Mouse (Mus musculus) forebrain, embryonic 11.5 days (tissue): ENCODE measurements at regions not wholly inside any gene's neighbourhood (a gene's known extent, or its start where the extent isn't known, plus 50 kb on each side); places are given as distances from the start of the nearest gene placed in this dataset.

Experiments used
- ATAC-seq: fragments of 200-750 bp; cut with Nextera tagmentation; replicated peaks from 2 replicates; pipeline ENCODE4 v1.8.0; 2017; ENCODE audit warnings: moderate TSS enrichment; ENCODE audit not compliant: low FRiP score
- DNase-seq: peaks from one replicate; pipeline ENCODE4 v3.0.0-alpha.2; 2017; ENCODE audit warnings: low spot score
- H3K27ac ChIP-seq: fragments of 300-500 bp; sonication (generic); 2 replicates; pipeline ENCODE4 v1.5.1; 2014; ENCODE audit warnings: low read depth, low read length
- H3K27me3 ChIP-seq: fragments of 300-500 bp; sonication (generic); 2 replicates; pipeline ENCODE4 v1.6.1; 2014; ENCODE audit warnings: mild to moderate bottlenecking, low read length, mixed read lengths; ENCODE audit not compliant: control insufficient read depth, insufficient read depth
- H3K36me3 ChIP-seq: fragments of 300-500 bp; sonication (generic); 2 replicates; pipeline ENCODE4 v1.6.1; 2014; ENCODE audit warnings: mild to moderate bottlenecking, low read length, moderate library complexity, mixed read lengths; ENCODE audit not compliant: control insufficient read depth, insufficient read depth
- H3K4me1 ChIP-seq: fragments of 300-500 bp; sonication (generic); replicated peaks from 2 replicates; pipeline ENCODE4 v1.6.1; 2014; ENCODE audit warnings: low read length, mixed read lengths; ENCODE audit not compliant: control insufficient read depth, insufficient read depth
- H3K4me2 ChIP-seq: fragments of 300-500 bp; sonication (generic); 2 replicates; pipeline ENCODE4 v1.6.1; 2014; ENCODE audit warnings: low read depth, mild to moderate bottlenecking, low read length, moderate library complexity, mixed read lengths; ENCODE audit not compliant: severe bottlenecking
- H3K4me3 ChIP-seq: fragments of 300-500 bp; sonication (generic); 2 replicates; pipeline ENCODE4 v1.5.1; 2014; ENCODE audit warnings: low read depth, low read length
- H3K9ac ChIP-seq: fragments of 300-500 bp; sonication (generic); 2 replicates; pipeline ENCODE4 v1.6.1; 2014; ENCODE audit warnings: low read length
- H3K9me3 ChIP-seq: fragments of 300-500 bp; sonication (generic); 2 replicates; pipeline ENCODE4 v1.6.1; 2016; ENCODE audit warnings: low read length, mixed read lengths; ENCODE audit not compliant: control insufficient read depth
- WGBS: fragments of 180-500 bp; shearing (Covaris S2); extraction: QIAGEN DNeasy Blood & Tissue Kit; methylation state at CpG from one replicate; pipeline ENCODE4 v1.1.7; 2014; 5-methylcytosine and 5-hydroxymethylcytosine counted together

- H3K27ac ChIP-seq = no peak overlapping the region
- peaks cover 15% of the 10 kb centered on the region for H3K27me3 ChIP-seq
- H3K9me3 ChIP-seq = no peaks in the 10 kb centered on the region
- H3K4me2 ChIP-seq = no peak overlapping the region
- DNase-seq = no peak
- H3K4me3 ChIP-seq = no peak overlapping the region
- H3K4me1 ChIP-seq = peaks cover 6% of the 10 kb centered on the region; the same call in 1 of the 2 replicates
- H3K36me3 ChIP-seq = no peaks in the 10 kb centered on the region
- no peak for ATAC-seq
- H3K9ac ChIP-seq = no peak overlapping the region
- WGBS = 75% methylated on average over 7 of the region's 7 CpGs
Measured at GRCm38 (mm10) chr4:124395966-124396395, 214.6 kb downstream of the 3100002H09Rik start.

DNA sequence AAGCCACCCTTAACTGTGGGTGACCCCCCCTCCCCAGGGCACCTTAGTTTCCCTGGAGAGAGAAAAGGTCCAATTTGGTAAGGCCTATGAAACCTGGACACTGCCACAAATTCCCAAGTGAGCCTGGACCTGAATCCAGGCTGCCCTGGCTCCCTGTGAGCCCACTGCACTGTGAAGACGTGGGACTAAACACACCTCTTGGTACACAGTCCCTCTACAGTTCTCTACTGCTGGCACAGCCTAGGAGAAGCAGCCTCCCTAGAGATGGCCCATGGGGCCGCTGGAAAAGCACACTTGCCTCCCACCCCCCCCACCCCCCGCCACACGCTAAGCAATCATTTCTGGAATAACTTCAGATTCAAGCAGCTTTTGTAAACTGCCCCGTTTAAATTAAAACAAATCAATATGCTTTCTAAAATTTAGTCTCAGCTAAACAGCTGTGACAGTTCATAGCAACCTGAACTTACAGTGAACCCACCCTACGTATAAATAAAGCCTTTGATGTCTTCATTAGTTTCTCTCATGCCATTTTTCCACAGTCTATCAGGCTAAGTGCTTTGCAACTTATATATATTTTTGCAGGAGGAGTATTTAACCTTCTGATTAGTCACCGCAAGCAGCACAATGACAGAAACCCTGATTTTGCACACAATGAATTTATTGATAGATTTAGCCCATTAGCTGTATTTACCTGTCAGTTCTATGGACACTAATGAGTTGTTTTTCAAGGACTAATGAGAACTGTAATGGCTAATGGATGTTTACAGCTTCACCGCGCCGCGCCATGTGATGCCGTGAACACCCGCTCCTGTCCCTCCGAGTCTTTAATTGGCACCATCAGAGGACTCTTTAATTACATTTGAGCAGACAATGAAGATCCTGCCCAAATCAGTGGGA lies 215.3 kb downstream of the 3100002H09Rik start:
- Histone ChIP-seq H3K27me3 (peaks cover 15% of the 10 kb centered on the region), H3K9me3 (no peaks in the 10 kb centered on the region), H3K9ac (no peak overlapping the region), H3K4me3 (no peak overlapping the region), H3K4me1 (peaks cover 6% of the 10 kb centered on the region; the same call in 1 of the 2 replicates), H3K27ac (no peak overlapping the region), H3K36me3 (no peaks in the 10 kb centered on the region), H3K4me2 (no peak overlapping the region)
- 62% methylated on average over 14 of the region's 14 CpGs for WGBS
- ATAC-seq = peak; percentile 75; the same call in 1 of the 2 replicates
- DNase-seq = peak; percentile 76

- Histone ChIP-seq H3K4me2 (no peak overlapping the region), H3K4me1 (peaks cover 6% of the 10 kb centered on the region; the same call in 1 of the 2 replicates), H3K27me3 (peaks cover 11% of the 10 kb centered on the region), H3K9ac (no peak overlapping the region), H3K9me3 (no peaks in the 10 kb centered on the region), H3K27ac (no peak overlapping the region), H3K4me3 (no peak overlapping the region), H3K36me3 (no peaks in the 10 kb centered on the region)
- ATAC-seq = no peak
- 75% methylated on average over 10 of the region's 10 CpGs for WGBS
- DNase-seq = no peak
Measured at GRCm38 (mm10) chr4:124393595-124393994, 217.0 kb downstream of the 3100002H09Rik start.

GRCm38 (mm10) chr4:124389067-124389466 lies 221.5 kb downstream of the 3100002H09Rik start:
- no peak overlapping the region for H3K4me3 ChIP-seq
- no peaks in the 10 kb centered on the region for H3K36me3 ChIP-seq
- ATAC-seq (no peak), DNase-seq (no peak)
- no peaks in the 10 kb centered on the region for H3K4me1 ChIP-seq
- no peak overlapping the region for H3K27ac ChIP-seq
- no peaks in the 10 kb centered on the region for H3K9me3 ChIP-seq
- no peak overlapping the region for H3K4me2 ChIP-seq
- no peak overlapping the region for H3K9ac ChIP-seq
- 82% methylated on average over 10 of the region's 10 CpGs for WGBS
- H3K27me3 ChIP-seq = peaks cover 8% of the 10 kb centered on the region

DNA sequence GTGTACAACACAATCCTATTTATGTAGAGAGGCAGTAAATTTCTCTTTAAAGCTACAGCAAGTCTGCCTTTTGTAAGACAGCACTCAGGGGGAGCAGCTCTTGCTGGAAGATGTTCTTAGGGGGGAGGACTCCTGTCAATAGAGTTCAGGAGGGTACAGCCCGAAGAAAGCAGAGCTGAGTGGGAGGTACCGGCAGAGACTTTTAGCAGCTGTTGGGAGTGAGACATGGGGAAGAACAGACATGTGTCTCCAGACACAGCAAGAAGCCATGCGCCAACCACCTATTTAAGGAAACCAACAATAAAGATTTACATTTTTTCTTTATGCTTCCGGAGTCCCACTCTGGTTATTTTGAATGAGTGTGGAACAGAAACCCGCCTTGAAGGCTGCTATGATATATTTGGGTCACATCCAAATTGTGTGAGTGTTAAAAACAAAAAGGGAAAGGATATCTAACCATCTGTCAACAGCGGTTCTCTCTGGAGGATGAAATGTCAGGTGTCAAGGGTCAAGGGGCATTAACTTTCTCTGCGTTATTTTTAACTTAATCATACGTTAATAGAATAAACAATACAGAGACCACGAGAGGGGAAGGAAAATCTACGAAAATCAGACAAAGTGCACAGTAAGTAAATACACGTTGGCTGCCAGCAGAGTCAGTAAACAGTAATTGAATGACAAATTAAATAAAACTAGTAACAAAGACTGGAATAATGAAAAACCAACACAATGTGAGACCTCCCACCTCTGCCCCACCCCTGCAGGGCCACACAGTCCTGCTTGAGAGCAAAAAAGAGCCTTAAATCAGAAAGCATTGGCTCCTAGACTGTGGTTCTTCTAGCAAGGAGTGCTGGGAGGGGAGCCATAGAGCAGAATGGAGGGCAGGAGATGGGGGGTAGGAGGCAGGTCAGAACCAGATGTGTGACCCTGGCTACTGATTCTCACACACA lies 225.2 kb downstream of the 3100002H09Rik start:
- 60% methylated on average over 11 of the region's 11 CpGs for WGBS
- no peak overlapping the region for H3K27ac ChIP-seq

DNA sequence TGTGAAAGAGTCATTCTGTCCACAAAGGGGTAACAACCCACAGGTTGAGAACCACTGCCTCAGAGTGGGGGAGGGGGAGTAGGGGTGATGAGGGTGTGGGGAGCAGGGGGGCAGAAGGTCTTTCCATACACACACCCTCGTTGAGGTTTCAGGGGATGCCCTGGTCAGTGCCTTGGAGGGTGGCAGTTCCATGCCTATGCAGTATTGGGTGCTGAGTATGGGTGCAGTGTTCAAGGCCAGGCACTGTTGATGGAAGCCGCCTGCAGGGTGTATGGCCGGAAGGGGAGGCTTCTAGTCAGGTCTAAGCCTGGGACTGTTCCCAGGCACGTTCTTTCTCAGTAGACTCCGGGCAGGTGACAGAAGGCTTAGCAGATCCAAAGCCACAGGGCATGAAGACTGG lies 234.1 kb downstream of the 3100002H09Rik start:
- Histone ChIP-seq H3K9ac (no peak overlapping the region), H3K4me2 (no peak overlapping the region), H3K9me3 (no peaks in the 10 kb centered on the region), H3K27ac (no peak overlapping the region), H3K4me3 (no peak overlapping the region), H3K4me1 (peaks cover 3% of the 10 kb centered on the region; the same call in 1 of the 2 replicates), H3K36me3 (no peaks in the 10 kb centered on the region), H3K27me3 (peaks cover 2% of the 10 kb centered on the region; the same call in 1 of the 2 replicates)
- DNase-seq = no peak
- WGBS = 66% methylated on average over 5 of the region's 5 CpGs
- no peak for ATAC-seq

More for the DNA sequence above, 225.2 kb downstream of the 3100002H09Rik start:
- ATAC-seq (no peak), DNase-seq (no peak)
- no peaks in the 10 kb centered on the region for H3K36me3 ChIP-seq
- no peak overlapping the region for H3K4me3 ChIP-seq
- H3K9me3 ChIP-seq = no peaks in the 10 kb centered on the region
- no peak overlapping the region for H3K4me2 ChIP-seq
- H3K27me3 ChIP-seq = no peaks in the 10 kb centered on the region
- no peaks in the 10 kb centered on the region for H3K4me1 ChIP-seq
- H3K9ac ChIP-seq = no peak overlapping the region

- peaks cover 2% of the 10 kb centered on the region; the same call in 1 of the 2 replicates for H3K27me3 ChIP-seq
- peaks cover 3% of the 10 kb centered on the region; the same call in 1 of the 2 replicates for H3K4me1 ChIP-seq
- 66% methylated on average over 6 of the region's 6 CpGs for WGBS
- H3K27ac ChIP-seq = no peak overlapping the region
- ATAC-seq (no peak), DNase-seq (no peak)
- no peak overlapping the region for H3K4me2 ChIP-seq
- H3K4me3 ChIP-seq = no peak overlapping the region
- H3K9me3 ChIP-seq = no peaks in the 10 kb centered on the region
- H3K36me3 ChIP-seq = no peaks in the 10 kb centered on the region
- H3K9ac ChIP-seq = no peak overlapping the region
Measured at GRCm38 (mm10) chr4:124375581-124375980, 235.0 kb downstream of the 3100002H09Rik start.

DNA sequence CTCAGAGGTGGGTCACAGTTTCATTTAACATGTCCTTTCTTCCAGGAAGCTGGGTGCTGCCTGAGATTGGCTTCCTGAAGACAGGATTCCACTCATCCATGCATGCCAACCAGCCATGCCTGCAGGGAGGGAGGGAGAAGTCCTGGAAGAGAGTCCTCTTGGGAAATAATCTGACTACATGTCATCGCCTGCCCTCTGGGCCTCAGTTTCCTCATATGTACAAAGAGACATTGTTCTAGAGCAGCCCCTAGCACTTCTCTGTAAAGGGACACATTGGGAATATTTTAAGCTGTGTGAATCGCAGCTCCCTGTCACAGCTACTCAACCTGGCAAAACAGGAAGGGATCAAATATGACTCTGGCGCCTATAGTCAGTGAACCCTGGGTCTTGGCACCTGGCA lies 241.8 kb downstream of the 3100002H09Rik start:
- ATAC-seq = no peak

More for the DNA sequence above, 241.8 kb downstream of the 3100002H09Rik start:
- Histone ChIP-seq H3K4me3 (no peak overlapping the region), H3K4me2 (no peak overlapping the region), H3K27ac (no peak overlapping the region), H3K9me3 (no peaks in the 10 kb centered on the region), H3K36me3 (no peaks in the 10 kb centered on the region), H3K9ac (no peak overlapping the region), H3K27me3 (peaks cover 2% of the 10 kb centered on the region; the same call in 1 of the 2 replicates), H3K4me1 (no peaks in the 10 kb centered on the region)
- 84% methylated on average over 3 of the region's 3 CpGs for WGBS
- DNase-seq = no peak
